Mouse (Mus musculus): ENCODE data around the gene Gm48551.

DNA sequence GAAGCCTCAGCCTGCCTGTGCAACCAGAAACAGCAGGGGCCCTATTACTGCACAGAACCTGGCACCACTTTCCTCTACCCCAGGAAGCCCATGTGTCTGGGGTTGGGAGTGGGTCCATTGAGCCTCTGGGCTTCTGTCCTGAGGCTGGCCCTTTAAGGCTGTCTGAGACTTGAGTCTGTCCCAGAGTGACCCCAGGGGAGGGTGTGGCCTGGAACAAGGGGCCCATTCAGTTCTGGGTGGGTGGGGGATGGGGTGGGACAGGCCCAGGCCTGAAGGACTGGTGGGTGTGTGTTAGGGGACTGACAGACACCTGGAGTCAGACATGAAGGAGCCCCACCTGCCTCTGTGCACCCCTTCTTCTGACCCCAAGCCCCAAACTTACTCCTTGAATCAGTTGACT lies 30.4 kb downstream of the Gm48551 start:
- TF ChIP-seq POLR2A (IDR thresholded peaks at IDR 0.05; ENCODE audit: borderline replicate concordance, extremely low read depth, low read depth, low read length) (no peak), CTCF (IDR thresholded peaks at IDR 0.05; ENCODE audit: insufficient read depth, low read length) (no peak)

All from lung, adult 2 months (tissue).